Mouse (Mus musculus) stomach, postnatal 0 days (tissue): ENCODE measurements around the gene Kmt5a. TPM values are rescaled to one million over a fixed set of nuclear protein-coding genes. Genes with fewer than 3 reads are reported as not detected.

Source experiments
- ATAC-seq: fragments of 200-750 bp; cut with Nextera tagmentation; 2 replicates; pipeline ENCODE4 v1.8.0; 2017; ENCODE audit not compliant: low FRiP score, low TSS enrichment
- DNase-seq: peaks from one replicate; pipeline ENCODE4 v3.0.0-alpha.2; 2016; ENCODE audit warnings: low spot score
- H3K27ac ChIP-seq: fragments of 300-500 bp; sonication (generic); replicated peaks from 2 replicates; pipeline ENCODE4 v1.5.1; 2014; ENCODE audit warnings: mild to moderate bottlenecking, control low read depth
- H3K27me3 ChIP-seq: fragments of 300-500 bp; sonication (generic); 2 replicates; pipeline ENCODE4 v1.6.1; 2014; ENCODE audit warnings: low read length; ENCODE audit not compliant: control insufficient read depth, insufficient read depth
- H3K36me3 ChIP-seq: fragments of 300-500 bp; sonication (generic); 2 replicates; pipeline ENCODE4 v1.6.1; 2014; ENCODE audit warnings: low read length, mixed read lengths; ENCODE audit not compliant: control insufficient read depth, insufficient read depth
- H3K4me1 ChIP-seq: fragments of 300-500 bp; sonication (generic); replicated peaks from 2 replicates; pipeline ENCODE4 v1.6.1; 2014; ENCODE audit warnings: antibody characterized with exemption; ENCODE audit not compliant: control insufficient read depth, insufficient read depth
- H3K4me2 ChIP-seq: fragments of 300-500 bp; sonication (generic); replicated peaks from 2 replicates; pipeline ENCODE4 v1.6.1; 2014; ENCODE audit warnings: low read depth, mild to moderate bottlenecking, control low read depth, moderate library complexity
- H3K4me3 ChIP-seq: fragments of 300-500 bp; sonication (generic); 2 replicates; pipeline ENCODE4 v1.5.1; 2014; ENCODE audit warnings: low read depth, low read length, control low read depth
- H3K9ac ChIP-seq: fragments of 300-500 bp; sonication (generic); 2 replicates; pipeline ENCODE4 v1.6.1; 2014; ENCODE audit warnings: mild to moderate bottlenecking, low read length, control low read depth, mixed read lengths
- H3K9me3 ChIP-seq: fragments of 300-500 bp; sonication (generic); 2 replicates; pipeline ENCODE4 v1.6.1; 2016; ENCODE audit warnings: low read length; ENCODE audit not compliant: control insufficient read depth
- CTCF ChIP-seq: IDR thresholded peaks from 2 replicates; pipeline ENCODE4 v1.5.1; 2016; ENCODE audit warnings: antibody characterized with exemption, low read depth, mild to moderate bottlenecking, moderate library complexity
- EP300 ChIP-seq: optimal IDR thresholded peaks from 2 replicates; pipeline ENCODE3; 2016; ENCODE audit warnings: antibody characterized with exemption
- WGBS: fragments of 180-500 bp; shearing (Covaris S2); extraction: QIAGEN DNeasy Blood & Tissue Kit; methylation state at CpG from one replicate; pipeline ENCODE4 v1.1.7; 2014; 5-methylcytosine and 5-hydroxymethylcytosine counted together
- polyA plus RNA-seq: library from polyadenylated mRNA; unstranded; fragments of >200 nt; fragmentation: Nextera tagmentation; extraction: Ambion mirVana; gene quantifications from 2 replicates; pipeline ENCODE4 v1.2.1, GENCODE M21; 2015

The Kmt5a gene
- polyA plus RNA-seq: 64.1 and 90.2 TPM in 2 replicates

DNA sequence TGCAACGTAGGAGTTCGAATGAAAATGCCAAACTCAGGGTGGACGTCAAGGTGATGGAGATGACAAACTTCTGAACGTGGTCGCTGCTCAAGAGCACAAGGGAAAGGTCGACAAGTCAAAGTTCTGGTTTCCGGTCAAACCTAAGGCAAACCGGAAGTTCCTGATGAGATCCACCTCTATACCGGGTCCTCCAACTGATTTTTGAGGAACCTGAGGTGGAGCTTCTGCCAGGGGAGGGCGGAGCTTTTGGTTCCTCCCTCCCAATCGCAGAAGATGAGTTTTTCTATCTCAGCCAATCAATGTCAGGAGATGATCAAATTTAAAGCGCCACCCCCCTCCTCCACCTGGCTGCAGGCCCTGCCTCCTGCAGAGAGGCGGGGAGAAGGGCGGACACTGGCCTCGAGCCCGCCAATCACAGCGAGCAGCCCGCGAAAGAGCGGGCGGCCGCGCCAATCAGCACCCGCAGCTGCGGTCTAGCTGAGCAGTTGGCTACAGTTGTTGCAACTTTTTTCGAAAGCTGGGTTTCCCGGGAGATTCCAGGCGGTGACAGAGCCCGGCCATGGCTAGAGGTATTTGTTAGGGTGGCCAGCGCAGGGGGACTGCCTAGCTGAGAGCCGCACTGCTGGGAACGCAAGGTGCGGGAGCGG lies at the start of gene Kmt5a:
Gene Kmt5a, plus strand, starts transcription at position 484 of the 647 bp plus-strand sequence.
- WGBS: under 1% methylated on average over 34 of the region's 34 CpGs
- H3K4me3 ChIP-seq: peak within 1 kb of the TSS; percentile 59
- peak; percentile 51 for TF ChIP-seq EP300
- peak; percentile 49 for TF ChIP-seq CTCF
- H3K36me3 ChIP-seq: no peaks in the 10 kb centered on the region
- no peaks in the 10 kb centered on the region for H3K4me1 ChIP-seq
- H3K9me3 ChIP-seq: no peaks in the 10 kb centered on the region
- peak; percentile 97 for ATAC-seq
- H3K27ac ChIP-seq: peak within 1 kb of the TSS; percentile 83
- H3K9ac ChIP-seq: peak within 1 kb of the TSS; percentile 72
- H3K4me2 ChIP-seq: peak within 1 kb of the TSS; percentile 89
- peak; percentile 96 for DNase-seq
- no peaks in the 10 kb centered on the region for H3K27me3 ChIP-seq

DNA sequence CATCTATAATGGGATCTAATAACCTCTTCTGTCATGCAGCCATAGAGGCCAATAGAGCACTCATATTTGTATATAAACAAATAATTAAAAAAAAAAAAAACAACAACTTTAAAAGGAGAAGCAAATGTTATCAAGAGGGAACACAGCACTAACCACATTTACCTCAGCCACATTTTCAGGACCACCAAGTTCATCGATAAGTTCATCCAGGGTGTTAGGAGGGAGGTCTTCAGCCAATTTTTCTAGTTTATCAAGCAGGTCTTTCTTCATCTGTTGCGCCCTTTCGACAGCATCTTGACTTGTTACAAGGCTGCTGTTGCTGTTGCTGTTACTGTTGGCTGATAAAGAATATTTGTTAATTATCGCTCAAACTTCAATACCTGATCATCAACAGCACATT lies 47.3 kb upstream of the Kmt5a start:
- no peak for ATAC-seq
- Histone ChIP-seq H3K27me3 (no peaks in the 10 kb centered on the region), H3K4me1 (no peaks in the 10 kb centered on the region), H3K36me3 (peaks cover 22% of the 10 kb centered on the region), H3K9me3 (no peaks in the 10 kb centered on the region), H3K4me2 (no peak overlapping the region), H3K27ac (no peak overlapping the region), H3K4me3 (no peak overlapping the region), H3K9ac (no peak overlapping the region)
- WGBS: 98% methylated on average over 4 of the region's 4 CpGs
- TF ChIP-seq EP300 (no peak), CTCF (no peak)
- no peak for DNase-seq

DNA sequence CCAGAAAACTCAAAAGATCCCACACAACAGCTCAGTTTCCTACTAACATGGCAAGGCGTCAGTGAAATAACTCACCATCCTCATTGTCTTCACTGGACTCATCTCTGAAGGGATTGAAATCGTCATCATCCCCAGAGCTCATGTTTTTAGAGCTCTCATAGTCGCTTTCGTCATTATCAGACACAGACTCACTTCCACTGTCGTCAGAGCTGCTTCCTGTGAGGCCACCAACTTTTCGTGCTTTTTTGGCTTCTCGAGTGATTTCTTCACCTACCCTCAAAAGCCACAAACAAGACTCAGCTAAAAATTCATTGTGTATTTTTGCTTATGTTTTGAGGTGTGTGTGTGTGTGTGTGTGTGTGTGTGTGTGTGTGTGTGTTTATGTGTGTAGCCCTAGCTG lies 46.0 kb upstream of the Kmt5a start:
- Histone ChIP-seq H3K4me2 (no peak overlapping the region), H3K9ac (no peak overlapping the region), H3K27ac (no peak overlapping the region), H3K36me3 (peaks cover 18% of the 10 kb centered on the region), H3K9me3 (no peaks in the 10 kb centered on the region), H3K27me3 (no peaks in the 10 kb centered on the region), H3K4me1 (no peaks in the 10 kb centered on the region), H3K4me3 (no peak overlapping the region)
- DNase-seq: no peak
- ATAC-seq: no peak
- TF ChIP-seq EP300 (no peak), CTCF (no peak)
- 88% methylated on average over 7 of the region's 7 CpGs for WGBS

DNA sequence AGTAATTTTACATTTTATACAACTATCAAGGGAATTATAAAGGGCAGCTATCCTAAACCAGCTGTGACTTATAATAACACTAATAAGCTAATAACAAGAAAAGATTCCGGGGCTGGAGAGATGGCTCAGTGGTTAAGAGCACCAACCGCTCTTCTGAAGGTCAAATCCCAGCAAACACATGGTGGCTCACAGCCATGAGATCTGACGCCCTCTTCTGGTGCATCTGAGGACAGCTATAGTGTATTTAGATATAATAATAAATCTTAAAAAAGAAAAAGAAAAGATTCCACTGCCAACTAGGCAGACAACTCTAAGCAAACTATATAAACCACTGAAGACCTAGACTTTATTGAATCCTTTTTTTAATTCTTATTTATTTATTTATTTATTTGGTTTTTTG lies 28.9 kb upstream of the Kmt5a start:
- no peaks in the 10 kb centered on the region for H3K9me3 ChIP-seq
- 78% methylated on average over 3 of the region's 3 CpGs for WGBS
- DNase-seq (no peak), ATAC-seq (no peak)
- no peak overlapping the region for H3K27ac ChIP-seq
- peaks cover 11% of the 10 kb centered on the region for H3K36me3 ChIP-seq
- no peaks in the 10 kb centered on the region for H3K4me1 ChIP-seq
- no peak overlapping the region for H3K9ac ChIP-seq
- H3K27me3 ChIP-seq: no peaks in the 10 kb centered on the region
- H3K4me2 ChIP-seq: no peak overlapping the region
- TF ChIP-seq CTCF (peak; percentile 41), EP300 (no peak)
- H3K4me3 ChIP-seq: no peak overlapping the region

DNA sequence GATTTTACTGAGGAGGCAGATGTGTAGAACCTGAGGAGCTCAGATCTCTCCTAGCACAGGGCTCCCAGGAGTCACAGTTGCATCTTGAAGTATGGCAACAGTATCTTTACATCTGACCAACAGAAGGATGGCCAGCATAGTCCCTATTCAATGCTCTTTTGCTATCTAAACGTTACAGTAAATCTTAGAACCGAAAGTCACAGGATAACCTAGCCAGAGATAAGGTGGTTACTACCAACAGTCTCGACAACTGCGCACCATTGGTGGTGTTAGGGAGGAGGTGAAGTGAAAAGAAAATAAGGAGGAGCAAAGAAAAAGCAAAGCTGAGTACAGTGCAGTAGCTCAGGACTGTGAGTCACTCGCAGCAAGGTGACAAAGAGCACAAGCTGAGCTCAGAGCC lies 27.6 kb upstream of the Kmt5a start:
- no peak overlapping the region for H3K4me3 ChIP-seq
- H3K9ac ChIP-seq: no peak overlapping the region
- WGBS: 86% methylated on average over 5 of the region's 5 CpGs
- H3K9me3 ChIP-seq: no peaks in the 10 kb centered on the region
- DNase-seq (no peak), ATAC-seq (no peak)
- TF ChIP-seq CTCF (no peak), EP300 (no peak)
- H3K27ac ChIP-seq: no peak overlapping the region
- H3K4me2 ChIP-seq: no peak overlapping the region
- H3K4me1 ChIP-seq: no peaks in the 10 kb centered on the region
- H3K36me3 ChIP-seq: peaks cover 8% of the 10 kb centered on the region
- H3K27me3 ChIP-seq: no peaks in the 10 kb centered on the region

DNA sequence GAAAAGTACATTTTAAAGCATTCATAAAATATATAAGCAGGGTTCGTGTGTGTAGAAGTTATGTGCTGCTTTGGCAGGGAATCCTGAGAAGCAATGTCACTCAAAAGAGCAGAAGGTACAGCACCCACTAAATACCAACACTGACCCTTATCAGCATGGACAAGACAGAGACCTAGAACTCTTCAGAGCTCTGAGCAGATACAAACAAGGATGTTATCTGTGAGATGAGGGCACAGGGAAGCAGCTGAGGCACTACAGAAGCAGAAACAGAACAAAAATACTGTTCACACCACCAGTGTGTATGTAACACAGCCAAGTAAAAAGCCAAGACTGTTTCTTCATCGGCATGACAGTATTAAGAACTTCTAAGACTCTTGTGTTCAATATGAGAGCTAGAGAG lies 20.8 kb upstream of the Kmt5a start:
- TF ChIP-seq EP300: no peak
- no peak for TF ChIP-seq CTCF
- Histone ChIP-seq H3K4me3 (no peak overlapping the region), H3K27me3 (no peaks in the 10 kb centered on the region)

More for the DNA sequence above, 20.8 kb upstream of the Kmt5a start:
- Histone ChIP-seq H3K4me2 (no peak overlapping the region), H3K9me3 (no peaks in the 10 kb centered on the region), H3K27ac (no peak overlapping the region), H3K9ac (no peak overlapping the region), H3K36me3 (no peaks in the 10 kb centered on the region), H3K4me1 (no peaks in the 10 kb centered on the region)
- DNase-seq: no peak
- no peak for ATAC-seq
- 84% methylated on average over 2 of the region's 2 CpGs for WGBS
